Mouse (Mus musculus) lung, embryonic 16.5 days (tissue): ENCODE results near the gene Alkbh2. TPM values are rescaled to one million over a fixed set of nuclear protein-coding genes. Genes with fewer than 3 reads are reported as not detected.

Experiments
- ATAC-seq: fragments of 200-750 bp; cut with Nextera tagmentation; 2 replicates; pipeline ENCODE4 v1.8.0; 2017; ENCODE audit warnings: low read depth, mild to moderate bottlenecking, moderate library complexity
- H3K27ac ChIP-seq: fragments of 300-500 bp; sonication (generic); 2 replicates; pipeline ENCODE4 v1.5.1; 2014; ENCODE audit warnings: mild to moderate bottlenecking, control low read depth, low read length
- H3K27me3 ChIP-seq: fragments of 300-500 bp; sonication (generic); 2 replicates; pipeline ENCODE4 v1.6.1; 2014; ENCODE audit warnings: low read depth, low read length, mixed read lengths; ENCODE audit not compliant: control insufficient read depth, insufficient read depth
- H3K36me3 ChIP-seq: fragments of 300-500 bp; sonication (generic); 2 replicates; pipeline ENCODE4 v1.6.1; 2014; ENCODE audit warnings: low read length; ENCODE audit not compliant: control insufficient read depth, insufficient read depth
- H3K4me1 ChIP-seq: fragments of 300-500 bp; sonication (generic); replicated peaks from 2 replicates; pipeline ENCODE4 v1.6.1; 2014; ENCODE audit warnings: low read length, mixed read lengths; ENCODE audit not compliant: control insufficient read depth, insufficient read depth
- H3K4me2 ChIP-seq: fragments of 300-500 bp; sonication (generic); 2 replicates; pipeline ENCODE4 v1.6.1; 2014; ENCODE audit warnings: low read depth, low read length, control low read depth
- H3K4me3 ChIP-seq: fragments of 300-500 bp; sonication (generic); 2 replicates; pipeline ENCODE4 v1.5.1; 2014; ENCODE audit warnings: mild to moderate bottlenecking, low read length, control low read depth
- H3K9ac ChIP-seq: fragments of 300-500 bp; sonication (generic); 2 replicates; pipeline ENCODE4 v1.6.1; 2014; ENCODE audit warnings: low read length, control low read depth
- H3K9me3 ChIP-seq: fragments of 300-500 bp; sonication (generic); 2 replicates; pipeline ENCODE4 v1.6.1; 2016; ENCODE audit warnings: low read length; ENCODE audit not compliant: control insufficient read depth
- WGBS: fragments of 180-500 bp; shearing (Covaris S2); extraction: QIAGEN DNeasy Blood & Tissue Kit; methylation state at CpG from one replicate; pipeline ENCODE4 v1.1.7; 2014; 5-methylcytosine and 5-hydroxymethylcytosine counted together
- polyA plus RNA-seq: library from polyadenylated mRNA; unstranded; fragments of >200 nt; fragmentation: Nextera tagmentation; extraction: Ambion mirVana; gene quantifications from 2 replicates; pipeline ENCODE4 v1.2.1, GENCODE M21; 2015

Gene Alkbh2
- polyA plus RNA-seq, 1 experiment from 2014 or later = 6.3 TPM

GRCm38 (mm10) chr5:114147043-114147972 is 19.3 kb upstream of the Alkbh2 start:
- no peak for ATAC-seq
- no peaks in the 10 kb centered on the region for H3K36me3 ChIP-seq
- no peaks in the 10 kb centered on the region for H3K27me3 ChIP-seq
- no peak overlapping the region for H3K9ac ChIP-seq
- H3K4me1 ChIP-seq = no peaks in the 10 kb centered on the region; the same call in 1 of the 2 replicates
- H3K4me3 ChIP-seq = no peak overlapping the region
- no peak overlapping the region for H3K27ac ChIP-seq
- no peaks in the 10 kb centered on the region for H3K9me3 ChIP-seq
- no peak overlapping the region for H3K4me2 ChIP-seq
- WGBS = 68% methylated on average over 14 of the region's 14 CpGs

- H3K4me3 ChIP-seq = no peak within 1 kb of the TSS
- H3K27ac ChIP-seq = no peak within 1 kb of the TSS
- no peaks in the 10 kb centered on the region for H3K36me3 ChIP-seq
- H3K9me3 ChIP-seq = no peaks in the 10 kb centered on the region
- 0 out of 2 replicates have a peak within 1 kb of the TSS, but pooled peaks have one; percentile 1 for H3K9ac ChIP-seq
- H3K4me2 ChIP-seq = no peak within 1 kb of the TSS
- WGBS = 33% methylated on average over 19 of the region's 19 CpGs
- H3K4me1 ChIP-seq = no peaks in the 10 kb centered on the region; the same call in 1 of the 2 replicates
- no peak for ATAC-seq
- H3K27me3 ChIP-seq = no peaks in the 10 kb centered on the region
Measured at GRCm38 (mm10) chr5:114146028-114146888, 18.2 kb upstream of the Alkbh2 start, which contains the start of gene Acacb. Gene Acacb, plus strand, starts transcription at chr5:114146535.

- Histone ChIP-seq H3K27ac (peak overlapping the region; percentile 83), H3K9me3 (no peaks in the 10 kb centered on the region), H3K36me3 (0 out of 2 replicates have a peak, but pooled peaks cover 2% of the 10 kb centered on the region), H3K4me2 (peak overlapping the region; percentile 12), H3K27me3 (no peaks in the 10 kb centered on the region), H3K9ac (no peak overlapping the region), H3K4me3 (no peak overlapping the region), H3K4me1 (peaks cover 25% of the 10 kb centered on the region)
- peak; percentile 89 for ATAC-seq
- WGBS = 15% methylated on average over 9 of the region's 9 CpGs
Measured at GRCm38 (mm10) chr5:114139175-114139574, 11.2 kb upstream of the Alkbh2 start.

GRCm38 (mm10) chr5:114138277-114139164 is 10.5 kb upstream of the Alkbh2 start:
- Histone ChIP-seq H3K4me3 (no peak overlapping the region), H3K9me3 (no peaks in the 10 kb centered on the region), H3K27ac (peak overlapping the region; percentile 83), H3K27me3 (no peaks in the 10 kb centered on the region), H3K4me2 (peak overlapping the region; percentile 12), H3K36me3 (0 out of 2 replicates have a peak, but pooled peaks cover 2% of the 10 kb centered on the region), H3K9ac (no peak overlapping the region), H3K4me1 (peaks cover 29% of the 10 kb centered on the region)
- WGBS = 46% methylated on average over 21 of the region's 21 CpGs
- peak; percentile 59 for ATAC-seq

- WGBS = 67% methylated on average over 15 of the region's 15 CpGs
- Histone ChIP-seq H3K27ac (peak overlapping the region; percentile 83), H3K27me3 (no peaks in the 10 kb centered on the region), H3K9me3 (no peaks in the 10 kb centered on the region), H3K4me1 (peaks cover 29% of the 10 kb centered on the region), H3K4me2 (no peak overlapping the region), H3K9ac (peak overlapping the region; percentile 15; the same call in 1 of the 2 replicates), H3K4me3 (no peak overlapping the region), H3K36me3 (0 out of 2 replicates have a peak, but pooled peaks cover 2% of the 10 kb centered on the region)
- no peak; the same call in 1 of the 2 replicates for ATAC-seq
Measured at GRCm38 (mm10) chr5:114137481-114138276, 9.7 kb upstream of the Alkbh2 start.

GRCm38 (mm10) chr5:114135516-114135915 is 7.5 kb upstream of the Alkbh2 start:
- H3K27me3 ChIP-seq = no peaks in the 10 kb centered on the region
- H3K9me3 ChIP-seq = no peaks in the 10 kb centered on the region
- H3K4me3 ChIP-seq = no peak overlapping the region
- no peak overlapping the region for H3K27ac ChIP-seq
- 0 out of 2 replicates have a peak, but pooled peaks cover 2% of the 10 kb centered on the region for H3K36me3 ChIP-seq
- no peak overlapping the region for H3K9ac ChIP-seq
- ATAC-seq = no peak
- H3K4me1 ChIP-seq = peaks cover 38% of the 10 kb centered on the region
- WGBS = 81% methylated on average over 10 of the region's 10 CpGs
- H3K4me2 ChIP-seq = no peak overlapping the region

GRCm38 (mm10) chr5:114134091-114134534 is 6.1 kb upstream of the Alkbh2 start:
- no peak overlapping the region for H3K4me2 ChIP-seq
- H3K4me1 ChIP-seq = peaks cover 35% of the 10 kb centered on the region
- H3K36me3 ChIP-seq = no peaks in the 10 kb centered on the region
- H3K9ac ChIP-seq = no peak overlapping the region
- WGBS = 38% methylated on average over 6 of the region's 6 CpGs
- H3K27me3 ChIP-seq = no peaks in the 10 kb centered on the region
- no peak overlapping the region for H3K4me3 ChIP-seq
- no peak for ATAC-seq
- no peaks in the 10 kb centered on the region for H3K9me3 ChIP-seq
- no peak overlapping the region for H3K27ac ChIP-seq

GRCm38 (mm10) chr5:114132841-114133240 is 4.8 kb upstream of the Alkbh2 start:
- WGBS = 82% methylated on average over 6 of the region's 6 CpGs
- H3K9me3 ChIP-seq = no peaks in the 10 kb centered on the region
- no peak overlapping the region for H3K27ac ChIP-seq
- no peak overlapping the region for H3K9ac ChIP-seq
- no peak overlapping the region for H3K4me3 ChIP-seq
- no peak for ATAC-seq
- H3K27me3 ChIP-seq = no peaks in the 10 kb centered on the region
- no peaks in the 10 kb centered on the region for H3K36me3 ChIP-seq
- no peak overlapping the region for H3K4me2 ChIP-seq
- peaks cover 23% of the 10 kb centered on the region for H3K4me1 ChIP-seq
